Mouse (Mus musculus): ENCODE results near the gene Gpr31b. TPM values are rescaled to one million over a fixed set of nuclear protein-coding genes. Genes with fewer than 3 reads are reported as not detected.

Gpr31b gene
- polyA plus RNA-seq (2017; shearing (Covaris generic)): not detected

GRCm38 (mm10) chr17:13052124-13052813, at the start of gene Gpr31b:
Gene Gpr31b (minus strand): TSS chr17:13052296.

GRCm38 (mm10) chr17:13060804-13061203, 8.7 kb upstream of the Gpr31b start, which contains the start of gene Tcp10b:
Gene Tcp10b (plus strand): TSS chr17:13061104.

GRCm38 (mm10) chr17:13006546-13006945, 45.5 kb downstream of the Gpr31b start, which contains the start of gene Sod2:
Gene Sod2 (plus strand): TSS chr17:13006846.

Other genes with a start within 250 kb of the Gpr31b start
- gene Mas1, start 184.2 kb downstream of the Gpr31b start, polyA plus RNA-seq (2017; shearing (Covaris generic)): not detected
- not detected for gene Mrgprh, start 176.3 kb downstream of the Gpr31b start, polyA plus RNA-seq (2017; shearing (Covaris generic))
- 0.75 TPM for gene Pnldc1, start 142.1 kb downstream of the Gpr31b start, polyA plus RNA-seq (2017; shearing (Covaris generic))
- 263 TPM for gene Tcp1, start 136.6 kb downstream of the Gpr31b start, polyA plus RNA-seq (2017; shearing (Covaris generic))
- 134 TPM for gene Mrpl18, start 136.0 kb downstream of the Gpr31b start, polyA plus RNA-seq (2017; shearing (Covaris generic))
- gene Acat3, start 111.7 kb downstream of the Gpr31b start, polyA plus RNA-seq (2017; shearing (Covaris generic)): 0.33 TPM
- 40.7 TPM for gene Acat2, start 91.5 kb downstream of the Gpr31b start, polyA plus RNA-seq (2017; shearing (Covaris generic))
- gene Wtap, start 58.1 kb downstream of the Gpr31b start, polyA plus RNA-seq (2017; shearing (Covaris generic)): 22.3 TPM
- 121 TPM for gene Sod2, start 45.5 kb downstream of the Gpr31b start, polyA plus RNA-seq (2017; shearing (Covaris generic))
- not detected for gene Tcp10b, start 8.8 kb upstream of the Gpr31b start, polyA plus RNA-seq (2017; shearing (Covaris generic))
- gene Unc93a, start 79.5 kb upstream of the Gpr31b start, polyA plus RNA-seq (2017; shearing (Covaris generic)): not detected
- gene Smok2a, start 168.9 kb upstream of the Gpr31b start, polyA plus RNA-seq (2017; shearing (Covaris generic)): not detected
- 0.18 TPM for gene Smok2b, start 178.0 kb upstream of the Gpr31b start, polyA plus RNA-seq (2017; shearing (Covaris generic))

All from activated CD4-positive, CD25-positive, alpha-beta regulatory T cell, adult 9 weeks (primary cell).